8 mouse cellular contexts compared by ENCODE assay signal in the genomic region with DNA sequence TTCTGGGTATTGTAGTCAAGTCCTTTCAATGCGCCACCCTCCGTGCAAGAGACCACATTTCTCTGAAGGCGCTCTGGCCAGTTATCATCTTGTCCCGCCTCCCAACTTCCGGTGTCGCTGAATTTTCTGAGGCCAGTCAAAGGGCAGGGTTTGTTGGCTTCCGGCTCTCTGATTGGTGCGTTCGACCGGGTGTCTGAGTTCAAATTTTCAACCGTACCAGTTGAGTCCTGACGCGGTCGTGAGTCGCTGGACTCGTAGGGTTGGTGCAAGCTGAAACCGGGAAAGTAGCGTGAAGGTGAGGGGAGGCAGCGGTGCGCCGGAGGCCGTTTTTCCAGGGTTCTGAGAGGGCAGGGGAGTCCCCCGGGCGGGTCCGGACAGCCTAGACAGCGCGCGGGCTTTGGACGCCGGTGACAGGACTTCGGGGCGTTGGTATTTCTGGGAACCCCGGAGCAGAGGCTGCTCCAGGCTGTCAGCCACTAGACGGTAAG. TPM values are rescaled to one million over a fixed set of nuclear protein-coding genes. Genes with fewer than 3 reads are reported as not detected.
DNase-seq lines count a peak whose midpoint lies in the region; ATAC-seq and TF ChIP-seq lines count a peak whose summit lies in the region.

Gene Tpx2, plus strand, starts transcription at position 150 of the 488 bp plus-strand sequence.

- peak within 1 kb of the TSS; percentile 71 for H3K9ac ChIP-seq in hindbrain, embryonic 13.5 days

- no peaks in the 10 kb centered on the region for H3K9me3 ChIP-seq in hindbrain, embryonic 13.5 days

- H3K4me2 ChIP-seq in hindbrain, embryonic 13.5 days, result peak within 1 kb of the TSS; percentile 80

- H3K4me1 ChIP-seq in hindbrain, embryonic 13.5 days (replicated peaks), result peaks cover 23% of the 10 kb centered on the region

- in situ Hi-C loops in Patski (cut with MboI; ENCODE audit: low pct_unique_long_range_greater_than_20kb), result loop anchor here (10.0 kb wide), 1 partner anchor 167 kb away; the partner anchor contains the start of gene Pdrg1

- peak within 1 kb of the TSS; percentile 70 for H3K4me3 ChIP-seq in hindbrain, embryonic 13.5 days

- under 1% methylated on average over 34 of the region's 34 CpGs for WGBS in hindbrain, embryonic 13.5 days

- H3K36me3 ChIP-seq in hindbrain, embryonic 13.5 days, result no peaks in the 10 kb centered on the region

- H3K27me3 ChIP-seq in Patski, result no peaks in the 10 kb centered on the region
- H3K27me3 ChIP-seq in hindbrain, embryonic 13.5 days, result no peaks in the 10 kb centered on the region

- peak; percentile 90 for DNase-seq in Patski (ENCODE audit: low read depth, low spot score)
- peak; percentile 98 for DNase-seq in cerebellum, postnatal 14 days
- DNase-seq in frontal cortex, postnatal 14 days (ENCODE audit: low spot score in 2 of 2), result peak; percentile 95 to 97
- DNase-seq in layer of hippocampus, postnatal 25 days (ENCODE audit: extremely low spot score in 1 of 2, low spot score in 1 of 2), result peak; percentile 84 to 96
- peak; percentile 99 for DNase-seq in lung, postnatal 25 days (ENCODE audit: low spot score)
- DNase-seq in retina, embryonic 14.5 days (ENCODE audit: low spot score), result peak; percentile 99
- peak; percentile 97 for DNase-seq in thymus, postnatal 4 days

- peak; percentile 96 for ATAC-seq in Patski
- ATAC-seq in hindbrain, embryonic 13.5 days (ENCODE audit: low FRiP score), result peak; percentile 98

- H3K27ac ChIP-seq in hindbrain, embryonic 13.5 days, result peak within 1 kb of the TSS; percentile 14; the same call in 1 of the 2 replicates

- TF ChIP-seq CTCF in Patski (IDR thresholded peaks at IDR 0.05), result no peak

- POLR2A ChIA-PET in Patski (lab: Charles Lee), result no interaction called here

- CTCF ChIA-PET in Patski (lab: Charles Lee), result no interaction called here

RNA-seq across cellular contexts. Expression of gene Tpx2, which starts in this region (rescaled TPM):
- polyA plus RNA-seq in Patski (2021), result 55.7 TPM
- 21.9 and 24.8 TPM in 2 replicates for polyA plus RNA-seq in hindbrain, embryonic 13.5 days (2015; fragmentation: Nextera tagmentation; extraction: Ambion mirVana)
- total RNA-seq in layer of hippocampus, postnatal 25 days (2021), result 1 to 10 TPM; 1.5 to 2.6 TPM

Comparison
In these comparisons a context has a peak if more than half of its experiments do, and no peak if none do; other contexts are left out.
1. Peak in every context shown above with its lines: DNase-seq, ATAC-seq, H3K4me3 ChIP-seq and H3K27ac ChIP-seq.